Mouse (Mus musculus): ENCODE results near the gene Ccdc34.

Ccdc34 gene

GRCm38 (mm10) chr2:110004668-110005067, 12.9 kb upstream of the Ccdc34 start:
- no peak for DNase-seq

DNA sequence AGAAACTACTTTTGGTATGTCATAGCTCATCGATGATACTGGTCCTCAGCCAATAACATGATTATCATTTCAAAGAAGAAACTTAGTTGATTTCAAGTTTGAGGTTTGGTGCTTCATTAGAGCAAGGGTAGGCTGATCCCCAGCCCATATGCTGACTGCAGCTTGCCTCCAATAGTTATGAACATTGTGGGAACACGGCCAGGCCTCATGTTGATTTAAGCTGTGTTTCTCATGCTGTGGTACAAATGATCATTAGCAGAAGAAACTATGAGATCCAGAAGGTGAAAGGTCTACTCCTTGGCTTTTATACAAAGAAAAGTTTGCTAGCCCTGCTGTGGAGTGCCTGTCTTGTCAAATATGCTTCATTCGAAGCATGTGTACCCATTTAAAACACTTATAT, 12.5 kb upstream of the Ccdc34 start:
- DNase-seq, result peak; percentile 50 to 80

DNA sequence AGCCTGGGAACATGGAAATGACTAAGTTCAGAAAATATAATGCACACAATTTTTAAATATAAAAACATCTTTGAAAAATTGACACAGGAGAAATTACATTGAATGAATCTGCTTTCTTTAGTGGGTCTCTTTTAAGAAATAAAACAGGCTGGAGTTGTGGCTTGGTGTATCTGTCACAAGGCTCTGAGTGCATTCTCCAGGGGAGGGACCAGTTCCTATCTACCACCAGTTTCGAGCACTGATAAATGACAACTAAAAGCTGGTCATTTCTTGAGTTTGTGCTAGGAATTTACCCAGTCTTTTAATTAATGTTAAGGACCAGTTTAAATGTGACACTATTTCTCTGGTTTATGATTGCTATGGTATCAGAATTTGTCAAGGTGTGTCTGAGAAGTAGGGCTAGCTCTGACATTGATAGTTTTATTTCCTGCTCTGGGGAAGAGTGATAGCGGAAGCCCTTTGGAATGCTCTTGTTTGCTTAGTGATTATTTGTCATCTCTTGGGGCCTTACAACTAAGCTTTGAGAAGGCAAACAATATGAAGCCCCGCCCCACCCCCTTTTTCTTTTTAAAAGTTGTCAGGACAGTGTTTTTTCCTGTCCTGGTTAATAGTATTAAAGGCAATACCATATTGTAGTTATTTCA, 11.9 kb upstream of the Ccdc34 start:
- DNase-seq, result no peak

GRCm38 (mm10) chr2:110007423-110008267, 10.0 kb upstream of the Ccdc34 start:
- peak; percentile 22 to 34 for DNase-seq

DNA sequence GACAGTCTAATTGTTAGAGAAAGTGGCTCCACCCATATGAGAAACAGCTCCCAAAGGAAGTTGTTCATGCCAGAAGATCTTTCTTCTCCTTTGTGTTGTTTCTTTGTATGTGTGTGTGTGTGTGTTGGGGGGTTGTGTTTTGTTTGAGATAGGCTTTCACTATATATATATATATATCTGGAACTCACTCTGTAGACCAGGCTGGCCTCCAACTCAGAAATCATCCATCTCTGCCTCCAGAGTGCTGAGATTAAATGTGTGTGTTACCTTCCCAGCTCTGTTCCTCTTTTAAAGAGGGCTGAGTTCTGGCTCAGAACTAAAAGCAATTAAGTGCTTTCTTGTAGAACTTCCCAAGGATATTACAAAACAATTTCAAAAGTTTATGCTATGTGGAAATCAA, 8.2 kb upstream of the Ccdc34 start:
- DNase-seq, result no peak

- no peak for DNase-seq
Measured at GRCm38 (mm10) chr2:110012184-110012725, 5.4 kb upstream of the Ccdc34 start.

- DNase-seq, result no peak
Measured at GRCm38 (mm10) chr2:110017087-110017486, 530 bp upstream of the Ccdc34 start.

GRCm38 (mm10) chr2:110019656-110020055, 2.0 kb downstream of the Ccdc34 start:
- no peak for DNase-seq

DNA sequence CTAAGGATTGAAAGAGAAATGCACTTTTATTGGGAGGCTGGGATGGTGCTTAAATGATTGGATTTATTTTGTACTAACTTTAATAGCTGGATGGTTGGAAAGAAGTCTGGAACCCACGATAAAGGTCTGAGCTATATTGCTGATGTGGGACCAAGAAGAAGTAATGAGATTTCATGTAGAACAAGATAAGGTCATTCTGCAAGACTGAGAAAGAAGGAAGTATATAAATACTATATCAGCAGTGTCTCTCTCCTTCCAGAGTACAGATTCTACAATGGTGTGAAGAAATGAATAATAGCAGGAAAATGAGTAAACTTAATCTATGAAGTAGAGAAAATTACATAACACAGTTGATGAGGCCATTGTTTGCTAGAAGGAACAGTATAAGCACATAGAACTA, 2.8 kb downstream of the Ccdc34 start:
- DNase-seq, result no peak

DNA sequence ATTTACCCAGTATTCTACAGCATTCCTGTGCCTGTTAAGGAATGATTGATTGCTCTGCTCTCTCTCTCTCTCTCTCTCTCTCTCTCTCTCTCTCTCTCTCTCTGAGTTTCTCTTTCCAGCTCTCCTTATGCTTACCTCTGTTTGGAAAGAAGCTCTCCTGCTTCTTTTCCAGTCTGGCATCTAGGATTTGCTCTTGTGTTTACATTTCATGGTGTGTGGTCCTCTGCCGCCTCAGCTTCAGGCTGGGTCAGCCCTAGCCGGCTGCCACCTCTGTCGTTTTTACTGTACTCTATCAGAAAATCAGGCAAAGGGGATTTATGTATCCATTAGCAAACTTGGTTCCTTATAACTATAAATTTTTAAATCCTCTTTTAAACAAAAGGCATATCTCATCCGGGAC, 18.6 kb downstream of the Ccdc34 start:
- no peak for DNase-seq

GRCm38 (mm10) chr2:110036665-110037064, 19.0 kb downstream of the Ccdc34 start:
- DNase-seq, result no peak

GRCm38 (mm10) chr2:110037221-110037620, 19.6 kb downstream of the Ccdc34 start:
- DNase-seq, result no peak

GRCm38 (mm10) chr2:110038341-110038740, 20.7 kb downstream of the Ccdc34 start:
- no peak for DNase-seq

- DNase-seq, result no peak
Measured at GRCm38 (mm10) chr2:110042861-110043760, 25.5 kb downstream of the Ccdc34 start.

GRCm38 (mm10) chr2:110058424-110058823, 40.8 kb downstream of the Ccdc34 start:
- no peak for DNase-seq

- peak; percentile 11 to 17 for DNase-seq
Measured at GRCm38 (mm10) chr2:110063131-110063530, 45.5 kb downstream of the Ccdc34 start.

GRCm38 (mm10) chr2:110068916-110069315, 51.3 kb downstream of the Ccdc34 start:
- no peak for DNase-seq

DNA sequence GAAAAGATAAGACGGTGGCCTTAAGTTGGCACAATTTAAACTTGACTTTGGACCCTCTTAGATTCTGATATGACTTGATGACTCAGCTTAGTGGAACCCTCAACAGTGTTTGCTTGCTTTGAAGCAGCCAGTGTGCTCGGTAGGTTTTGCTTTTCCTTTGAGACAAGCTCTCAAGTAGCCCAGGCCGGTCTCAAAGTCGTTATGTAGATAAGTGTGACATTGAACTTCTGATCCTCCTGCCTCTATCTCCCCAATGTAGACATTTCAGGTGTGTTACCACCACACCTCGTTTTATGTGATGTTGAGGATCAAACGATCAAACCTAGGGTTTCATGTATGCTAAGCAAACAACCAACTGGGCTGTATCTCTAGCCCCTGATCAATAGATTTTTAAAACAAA, 55.4 kb downstream of the Ccdc34 start:
- DNase-seq, result no peak

- no peak for DNase-seq
Measured at GRCm38 (mm10) chr2:110074646-110075452, 57.2 kb downstream of the Ccdc34 start.

DNA sequence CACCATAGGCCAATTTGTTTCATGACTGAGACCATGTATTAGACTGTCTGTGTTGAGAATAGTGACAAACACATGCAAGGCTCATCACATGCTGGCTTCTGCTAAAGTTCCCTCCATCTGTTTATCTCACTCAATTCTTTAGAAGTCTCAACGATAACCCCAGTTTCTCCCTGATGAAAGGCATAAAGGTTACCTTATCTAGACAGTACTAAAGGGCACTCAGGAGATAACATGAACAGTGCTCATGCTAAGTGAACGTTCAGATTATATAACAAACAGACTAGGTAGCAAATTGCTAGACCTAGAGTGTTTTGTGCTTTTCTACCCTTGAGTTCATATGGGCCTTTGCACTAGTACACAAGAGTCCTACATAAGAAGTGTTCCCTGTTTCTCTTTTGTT, 59.6 kb downstream of the Ccdc34 start:
- no peak for DNase-seq

DNA sequence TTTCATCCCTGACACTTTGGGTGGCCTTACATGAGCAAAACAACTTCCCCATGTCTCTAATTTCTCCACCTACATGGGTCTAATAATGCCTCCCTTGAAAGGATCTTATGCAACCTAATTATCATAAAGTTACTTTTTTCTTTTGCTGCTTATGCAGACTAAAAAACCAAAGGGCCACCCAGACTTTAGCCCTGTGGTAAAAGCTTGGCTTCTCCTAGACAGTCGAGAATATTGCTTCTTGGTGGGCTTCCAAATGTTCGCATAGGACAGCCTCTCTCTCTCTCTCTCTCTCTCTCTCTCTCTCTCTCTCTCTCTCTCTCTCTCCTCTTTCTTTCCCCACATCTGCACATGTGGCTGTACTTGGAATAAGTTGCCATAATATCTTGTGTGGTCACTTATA, 60.0 kb downstream of the Ccdc34 start:
- no peak for DNase-seq

GRCm38 (mm10) chr2:110080532-110080931, 62.9 kb downstream of the Ccdc34 start:
- DNase-seq, result no peak
